Comparison of ENCODE assay signal across 8 mouse cellular contexts in the genomic region with DNA sequence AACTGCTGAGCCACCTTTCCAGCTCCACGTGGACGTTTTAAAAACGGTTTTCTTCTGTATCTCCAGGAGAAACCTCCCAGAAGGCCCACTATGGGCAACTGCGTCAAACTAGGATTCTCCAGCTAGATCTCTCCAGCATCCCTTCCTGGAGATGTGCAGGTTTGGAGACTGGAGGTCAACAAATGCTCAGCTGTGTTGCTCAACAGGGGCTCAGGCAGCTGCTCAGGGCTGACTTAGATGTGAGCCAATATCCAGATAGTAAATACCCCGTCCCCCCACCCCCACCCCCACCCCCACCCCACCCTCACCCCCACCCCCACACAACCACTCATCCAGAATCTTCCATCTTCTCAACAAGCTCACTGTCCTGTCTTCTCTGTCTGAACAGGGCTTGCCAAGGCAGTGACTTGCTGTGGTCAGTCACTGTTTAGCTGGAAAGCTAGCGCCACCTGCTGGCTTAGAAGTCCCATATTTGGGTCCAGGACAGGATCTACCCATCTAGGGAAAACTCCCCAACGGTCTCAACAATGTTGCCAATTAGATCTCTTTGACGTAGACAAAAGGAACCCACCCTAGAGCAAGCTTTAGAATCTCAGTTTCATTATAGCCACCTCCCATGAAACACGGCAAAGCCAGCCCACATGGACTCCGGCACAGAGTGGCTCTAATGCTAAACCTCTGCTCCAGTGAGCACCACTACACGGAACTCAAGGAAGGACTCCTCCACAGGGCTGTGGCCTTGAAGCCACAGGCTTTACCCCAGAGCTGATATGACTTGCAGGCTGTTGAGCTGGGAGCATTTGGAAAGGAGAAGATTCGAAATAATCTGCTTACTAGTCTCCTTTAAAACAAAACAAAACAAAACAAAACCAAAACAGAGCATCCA.
A peak's percentile ranks its signal among the peaks of the same experiment; 100 is the strongest.
DNase-seq lines count a peak whose midpoint lies in the region; ATAC-seq and TF ChIP-seq lines count a peak whose summit lies in the region.

No protein-coding gene starts in this region.

- TF ChIP-seq POLR2A in CH12.LX (IDR thresholded peaks at IDR 0.05; ENCODE audit: low read depth, low read length), result no peak
- no peak for TF ChIP-seq POLR2A in bone marrow, adult 2 months (IDR thresholded peaks at IDR 0.05; ENCODE audit: borderline replicate concordance, control insufficient read depth, low read depth, low read length)

- H3K4me3 ChIP-seq in CH12.LX (replicated peaks in 1 of 3; ENCODE audit: low read depth in 2 of 3, low read length in 2 of 3, poor library complexity in 1 of 3), result no peak overlapping the region
- no peak overlapping the region for H3K4me3 ChIP-seq in bone marrow, adult 2 months (replicated peaks; ENCODE audit: control insufficient read depth, low read depth, low read length)
- H3K4me3 ChIP-seq in forebrain, embryonic 10.5 days, result no peak overlapping the region
- H3K4me3 ChIP-seq in heart, embryonic 15.5 days, result no peak overlapping the region
- no peak overlapping the region for H3K4me3 ChIP-seq in lung, embryonic 16.5 days (ENCODE audit: low read length)

- H3K79me2 ChIP-seq in CH12.LX (replicated peaks; ENCODE audit: control insufficient read depth, extremely low read depth, insufficient read depth, poor library complexity, severe bottlenecking), result no peaks in the 10 kb centered on the region

- H3K27ac ChIP-seq in CH12.LX (ENCODE audit: insufficient read depth, low read depth), result no peak overlapping the region
- H3K27ac ChIP-seq in bone marrow, adult 2 months (ENCODE audit: control insufficient read depth, insufficient read depth, low read depth, low read length, poor library complexity), result no peak overlapping the region
- H3K27ac ChIP-seq in forebrain, embryonic 10.5 days, result no peak overlapping the region
- no peak overlapping the region for H3K27ac ChIP-seq in heart, embryonic 15.5 days
- no peak overlapping the region for H3K27ac ChIP-seq in lung, embryonic 16.5 days (ENCODE audit: low read length)

- no peak for DNase-seq in CH12.LX (ENCODE audit: extremely low read depth)
- peak; percentile 83 for DNase-seq in forebrain, embryonic 10.5 days (ENCODE audit: extremely low spot score, low spot score)
- DNase-seq in kidney, postnatal 14 days, result peak; percentile 88
- DNase-seq in ovary, postnatal 36 days (ENCODE audit: low spot score), result peak; percentile 79
- DNase-seq in urinary bladder, postnatal 10 days (ENCODE audit: low spot score), result peak; percentile 47

- no peak overlapping the region for H3K4me2 ChIP-seq in CH12.LX (ENCODE audit: insufficient read depth, low read depth, poor library complexity, severe bottlenecking)
- H3K4me2 ChIP-seq in heart, embryonic 15.5 days, result no peak overlapping the region
- no peak overlapping the region for H3K4me2 ChIP-seq in lung, embryonic 16.5 days (ENCODE audit: low read depth, low read length)

- H3K4me1 ChIP-seq in CH12.LX (ENCODE audit: control insufficient read depth in 1 of 2, insufficient read depth in 2 of 2), result no peaks in the 10 kb centered on the region
- no peaks in the 10 kb centered on the region for H3K4me1 ChIP-seq in bone marrow, adult 2 months (ENCODE audit: control insufficient read depth, insufficient read depth, low read length)
- peaks cover 24% of the 10 kb centered on the region for H3K4me1 ChIP-seq in forebrain, embryonic 10.5 days
- peaks cover 11% of the 10 kb centered on the region for H3K4me1 ChIP-seq in heart, embryonic 15.5 days (replicated peaks)
- H3K4me1 ChIP-seq in lung, embryonic 16.5 days (replicated peaks; ENCODE audit: control insufficient read depth, insufficient read depth, low read length), result peaks cover 6% of the 10 kb centered on the region; the same call in 1 of the 2 replicates

- no peak overlapping the region for H3K9ac ChIP-seq in CH12.LX (ENCODE audit: insufficient read depth, low read depth)
- no peak overlapping the region for H3K9ac ChIP-seq in heart, embryonic 15.5 days
- H3K9ac ChIP-seq in lung, embryonic 16.5 days (ENCODE audit: low read length), result no peak overlapping the region

- TF ChIP-seq CTCF in CH12.LX (conservative IDR thresholded peaks at IDR 0.05 in 1 of 2, IDR thresholded peaks at IDR 0.05 in 1 of 2; ENCODE audit: low read depth in 2 of 2, low read length in 2 of 2), result peak in 1 of 2 experiments; percentile 24; a peak in 1 of 4 replicates
- TF ChIP-seq CTCF in bone marrow, adult 2 months (IDR thresholded peaks at IDR 0.05; ENCODE audit: control insufficient read depth, insufficient read depth, low read length), result peak; percentile 67

- peak; percentile 2 for TF ChIP-seq RAD21 in CH12.LX (IDR thresholded peaks at IDR 0.05; ENCODE audit: low read depth, low read length)

- WGBS in bone marrow, adult 2 months, result 49% methylated on average over 12 of the region's 12 CpGs
- WGBS in forebrain, embryonic 10.5 days, result 50% methylated on average over 12 of the region's 12 CpGs
- WGBS in heart, embryonic 15.5 days, result 43% methylated on average over 12 of the region's 12 CpGs
- 45% methylated on average over 12 of the region's 12 CpGs for WGBS in lung, embryonic 16.5 days

- peaks cover 71% of the 10 kb centered on the region for H3K9me3 ChIP-seq in CH12.LX (replicated peaks; ENCODE audit: low read length)
- peaks cover 2% of the 10 kb centered on the region; the same call in 1 of the 2 replicates for H3K9me3 ChIP-seq in forebrain, embryonic 10.5 days
- H3K9me3 ChIP-seq in heart, embryonic 15.5 days (replicated peaks), result no peaks in the 10 kb centered on the region
- H3K9me3 ChIP-seq in lung, embryonic 16.5 days (ENCODE audit: control insufficient read depth, low read length), result no peaks in the 10 kb centered on the region

- no peaks in the 10 kb centered on the region for H3K36me3 ChIP-seq in CH12.LX (replicated peaks in 1 of 2; ENCODE audit: control insufficient read depth in 1 of 2, insufficient read depth in 1 of 2, low read length in 1 of 2)
- H3K36me3 ChIP-seq in forebrain, embryonic 10.5 days (replicated peaks), result no peaks in the 10 kb centered on the region
- H3K36me3 ChIP-seq in heart, embryonic 15.5 days, result no peaks in the 10 kb centered on the region
- no peaks in the 10 kb centered on the region for H3K36me3 ChIP-seq in lung, embryonic 16.5 days (ENCODE audit: control insufficient read depth, insufficient read depth, low read length)

- in situ Hi-C loops in CH12.LX (cut with MboI; ENCODE audit: low pct_ligation_motif_present, low pct_unique_long_range_greater_than_20kb, low sequenced_read_pairs), result loop anchor here (25.0 kb wide), 1 partner anchor 459 kb away; no protein-coding TSS in a partner anchor

- TF ChIP-seq EP300 in CH12.LX (IDR thresholded peaks at IDR 0.05; ENCODE audit: low read length), result no peak

- H3K27me3 ChIP-seq in CH12.LX (replicated peaks), result no peaks in the 10 kb centered on the region
- H3K27me3 ChIP-seq in forebrain, embryonic 10.5 days (ENCODE audit: poor library complexity, severe bottlenecking), result no peaks in the 10 kb centered on the region
- no peaks in the 10 kb centered on the region for H3K27me3 ChIP-seq in heart, embryonic 15.5 days
- no peaks in the 10 kb centered on the region for H3K27me3 ChIP-seq in lung, embryonic 16.5 days (ENCODE audit: control insufficient read depth, insufficient read depth, low read depth, low read length)

- ATAC-seq in heart, embryonic 15.5 days (replicated peaks; ENCODE audit: insufficient number of reproducible peaks, insufficient read depth, low FRiP score, low read depth), result peak; percentile 64; the same call in 1 of the 2 replicates
- peak; percentile 66 for ATAC-seq in lung, embryonic 16.5 days (ENCODE audit: low read depth)

- dilution Hi-C loops in CH12.LX (cut with MboI; ENCODE audit: extremely low pct_ligation_motif_present, extremely low pct_unique_long_range_greater_than_20kb, low sequenced_read_pairs), result no loop called here

TF ChIP-seq in CH12.LX, 34 proteins besides CTCF, POLR2A, EP300 and RAD21:
- no peak for TF ChIP-seq USF2 (conservative IDR thresholded peaks at IDR 0.05; ENCODE audit: low read depth, low read length)
